Mouse (Mus musculus) myocyte (in vitro differentiated cells): ENCODE measurements around the gene Alox12. TPM values are rescaled to one million over a fixed set of nuclear protein-coding genes. Genes with fewer than 3 reads are reported as not detected.
A peak's percentile ranks its signal among the peaks of the same experiment; 100 is the strongest.

Source experiments
- H3K27me3 ChIP-seq: one replicate; pipeline ENCODE4 v1.6.1; 2011; ENCODE audit not compliant: control insufficient read depth, insufficient read depth, insufficient read length
- H3K36me3 ChIP-seq: one replicate; pipeline ENCODE4 v1.6.1; 2011; ENCODE audit not compliant: control insufficient read depth, insufficient read depth
- H3K4me2 ChIP-seq: one replicate; pipeline ENCODE4 v1.6.1; 2011; ENCODE audit warnings: low read depth, control low read depth
- H3K4me3 ChIP-seq: one replicate; pipeline ENCODE4 v1.5.1; 2011; ENCODE audit warnings: mild to moderate bottlenecking, control low read depth, moderate library complexity
- H3K79me2 ChIP-seq: one replicate; pipeline ENCODE4 v1.6.1; 2011; ENCODE audit not compliant: control insufficient read depth, insufficient read depth
- H3ac ChIP-seq: one replicate; pipeline ENCODE4 v1.6.1; 2011; ENCODE audit not compliant: control insufficient read depth, insufficient read length
- CEBPB ChIP-seq: IDR thresholded peaks from 2 replicates; pipeline ENCODE4 v1.6.1; 2011; ENCODE audit warnings: mild to moderate bottlenecking, moderate library complexity; ENCODE audit not compliant: poor library complexity, insufficient read depth, severe bottlenecking
- E2F4 ChIP-seq: IDR thresholded peaks from one replicate; pipeline ENCODE4 v1.6.1; 2011; ENCODE audit warnings: mild to moderate bottlenecking, control low read depth, moderate library complexity; ENCODE audit not compliant: insufficient read depth
- MAX ChIP-seq: IDR thresholded peaks from one replicate; pipeline ENCODE4 v1.6.1; 2011; ENCODE audit warnings: low read depth, mild to moderate bottlenecking, control low read depth
- MYOD1 ChIP-seq, 3 experiments: IDR thresholded peaks; one replicate each; pipeline ENCODE4 v1.6.1; 2011; ENCODE audit warnings: control low read depth in 2 of 3, low read depth in 2 of 3, mild to moderate bottlenecking in 2 of 3, moderate library complexity in 1 of 3; ENCODE audit not compliant: insufficient read length in 2 of 3, control insufficient read depth in 1 of 3
- MYOG ChIP-seq, 3 experiments: IDR thresholded peaks; one replicate each; pipeline ENCODE4 v1.6.1; 2011; ENCODE audit warnings: control low read depth in 2 of 3, low read depth in 2 of 3, mild to moderate bottlenecking in 2 of 3; ENCODE audit not compliant: insufficient read length in 2 of 3, control insufficient read depth in 1 of 3, insufficient read depth in 1 of 3
- POLR2A ChIP-seq: IDR thresholded peaks from one replicate; pipeline ENCODE4 v1.6.1; 2011; ENCODE audit warnings: low read depth, mild to moderate bottlenecking, control low read depth, moderate library complexity; ENCODE audit not compliant: insufficient read length
- POLR2AphosphoS2 ChIP-seq: IDR thresholded peaks from one replicate; pipeline ENCODE4 v1.6.1; 2011; ENCODE audit warnings: low read depth, control low read depth; ENCODE audit not compliant: insufficient read length
- REST ChIP-seq: IDR thresholded peaks from one replicate; pipeline ENCODE4 v1.6.1; 2011; ENCODE audit warnings: mild to moderate bottlenecking, control low read depth, moderate library complexity; ENCODE audit not compliant: insufficient read depth, insufficient read length
- SRF ChIP-seq: IDR thresholded peaks from one replicate; pipeline ENCODE4 v1.6.1; 2011; ENCODE audit warnings: low read depth; ENCODE audit not compliant: control insufficient read depth, insufficient read length
- TCF12 ChIP-seq: IDR thresholded peaks from one replicate; pipeline ENCODE4 v1.6.1; 2011; ENCODE audit warnings: mild to moderate bottlenecking, control low read depth; ENCODE audit not compliant: poor library complexity, insufficient read depth, severe bottlenecking
- TCF3 ChIP-seq: IDR thresholded peaks from one replicate; pipeline ENCODE4 v1.6.1; 2011; ENCODE audit warnings: low read depth, control low read depth; ENCODE audit not compliant: insufficient read length
- USF1 ChIP-seq: IDR thresholded peaks from one replicate; pipeline ENCODE4 v1.6.1; 2011; ENCODE audit warnings: low read depth, mild to moderate bottlenecking, control low read depth, moderate library complexity
- polyA plus RNA-seq: library from polyadenylated mRNA; unstranded; fragments of >200 nt; fragmentation: generic; extraction: Trizol; gene quantifications from one replicate; pipeline ENCODE4 v1.2.1, GENCODE M21; 2012; ENCODE audit warnings: missing spikeins

Gene Alox12
- polyA plus RNA-seq, 1 experiment, result 0.25 TPM

GRCm38 (mm10) chr11:70280441-70280840, 25.3 kb upstream of the Alox12 start:
- Histone ChIP-seq H3K36me3 (no peaks in the 10 kb centered on the region), H3ac (no peak overlapping the region), H3K27me3 (no peaks in the 10 kb centered on the region), H3K4me2 (no peak overlapping the region), H3K79me2 (no peaks in the 10 kb centered on the region), H3K4me3 (no peak overlapping the region)
- TF ChIP-seq MAX, result no peak
- no peak for TF ChIP-seq SRF
- TF ChIP-seq POLR2AphosphoS2, result no peak
- TF ChIP-seq USF1, result no peak
- TF ChIP-seq CEBPB, result no peak
- TF ChIP-seq REST, result no peak
- TF ChIP-seq TCF12, result no peak
- TF ChIP-seq MYOD1 (IDR thresholded peaks at IDR 0.05; ENCODE audit: control insufficient read depth in 1 of 3, insufficient read length in 2 of 3, low read depth in 2 of 3), result no peak
- no peak for TF ChIP-seq TCF3
- no peak for TF ChIP-seq E2F4
- TF ChIP-seq POLR2A, result no peak
- TF ChIP-seq MYOG (IDR thresholded peaks at IDR 0.05; ENCODE audit: control insufficient read depth in 1 of 3, insufficient read depth in 1 of 3, insufficient read length in 2 of 3, low read depth in 2 of 3), result no peak

DNA sequence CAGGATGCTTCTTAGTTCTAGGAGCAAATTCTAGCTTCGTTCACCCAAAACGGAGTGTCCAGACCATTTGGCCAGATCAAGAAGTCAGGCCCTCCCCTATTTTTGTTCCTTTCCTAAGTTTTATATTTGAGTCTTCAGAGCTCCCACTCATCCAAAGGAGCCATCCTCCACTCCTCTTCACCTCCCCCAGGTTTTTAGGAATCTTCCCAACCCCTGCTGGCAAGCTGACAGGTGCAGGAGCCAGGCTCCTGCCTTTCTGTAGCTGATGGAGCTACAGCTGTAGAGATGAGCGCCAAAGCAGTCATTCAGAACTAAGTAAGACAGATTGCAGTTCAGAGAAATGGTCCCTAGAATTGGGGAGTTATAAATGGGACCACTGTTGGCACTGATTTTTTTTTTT, 23.8 kb upstream of the Alox12 start:
- TF ChIP-seq POLR2A, result no peak
- H3ac ChIP-seq, result no peak overlapping the region
- H3K36me3 ChIP-seq, result no peaks in the 10 kb centered on the region
- no peaks in the 10 kb centered on the region for H3K27me3 ChIP-seq
- H3K4me2 ChIP-seq, result no peak overlapping the region
- H3K4me3 ChIP-seq, result no peak overlapping the region
- H3K79me2 ChIP-seq, result no peaks in the 10 kb centered on the region

DNA sequence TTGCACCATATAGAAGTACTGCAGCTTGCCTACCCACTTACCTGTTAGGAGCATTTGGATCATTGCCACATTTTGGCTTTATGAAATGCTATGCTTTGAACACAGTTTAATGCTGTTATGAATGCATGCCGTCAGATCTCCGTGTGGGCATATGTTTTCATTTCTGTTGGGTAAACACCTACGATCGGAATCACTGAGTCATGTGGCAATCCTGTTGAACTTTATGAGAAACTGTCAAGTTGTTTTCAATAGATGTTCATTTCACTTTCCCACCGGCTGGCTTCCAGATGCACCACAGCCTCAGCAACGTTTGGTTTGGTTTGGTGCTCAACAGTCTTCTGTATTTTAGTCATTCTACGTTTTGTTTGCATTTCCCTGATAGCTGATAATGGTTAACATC, 16.5 kb upstream of the Alox12 start:
- no peak overlapping the region for H3ac ChIP-seq
- TF ChIP-seq CEBPB (no peak), MYOG (IDR thresholded peaks at IDR 0.05; ENCODE audit: control insufficient read depth in 1 of 3, insufficient read depth in 1 of 3, insufficient read length in 2 of 3, low read depth in 2 of 3) (no peak), USF1 (no peak), E2F4 (no peak), MYOD1 (IDR thresholded peaks at IDR 0.05; ENCODE audit: control insufficient read depth in 1 of 3, insufficient read length in 2 of 3, low read depth in 2 of 3) (no peak), TCF3 (no peak), SRF (no peak), REST (no peak), POLR2A (no peak), MAX (no peak)
- no peaks in the 10 kb centered on the region for H3K79me2 ChIP-seq
- H3K36me3 ChIP-seq, result no peaks in the 10 kb centered on the region
- no peak overlapping the region for H3K4me2 ChIP-seq
- no peak overlapping the region for H3K4me3 ChIP-seq
- no peaks in the 10 kb centered on the region for H3K27me3 ChIP-seq

GRCm38 (mm10) chr11:70266405-70266804, 11.3 kb upstream of the Alox12 start:
- no peaks in the 10 kb centered on the region for H3K27me3 ChIP-seq
- H3ac ChIP-seq, result no peak overlapping the region
- H3K4me2 ChIP-seq, result peak overlapping the region; percentile 7
- H3K4me3 ChIP-seq, result no peak overlapping the region
- no peaks in the 10 kb centered on the region for H3K79me2 ChIP-seq
- no peaks in the 10 kb centered on the region for H3K36me3 ChIP-seq
- TF ChIP-seq MYOG (IDR thresholded peaks at IDR 0.05; ENCODE audit: control insufficient read depth in 1 of 3, insufficient read depth in 1 of 3, insufficient read length in 2 of 3, low read depth in 2 of 3), result no peak
- no peak for TF ChIP-seq POLR2A

DNA sequence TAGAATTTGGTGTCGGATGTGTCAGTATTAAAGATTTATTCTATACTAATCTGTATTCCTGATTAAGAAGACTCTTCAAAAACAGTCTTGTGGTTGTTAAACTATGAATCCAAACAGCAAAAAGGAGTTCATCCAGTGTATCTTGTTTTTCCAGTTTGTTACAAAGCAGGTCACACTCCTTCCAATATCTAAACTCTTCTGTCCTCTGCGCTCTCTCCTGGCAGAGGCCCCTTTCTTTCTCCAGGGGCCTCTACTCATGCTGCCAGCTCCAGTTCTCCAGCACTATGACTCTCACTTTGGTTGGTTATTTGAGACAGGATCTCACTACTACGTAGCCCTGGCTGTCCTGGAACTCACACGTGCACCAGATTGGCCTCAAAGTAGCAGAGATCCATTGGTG, 10.7 kb upstream of the Alox12 start:
- H3K4me3 ChIP-seq, result no peak overlapping the region
- H3ac ChIP-seq, result no peak overlapping the region
- TF ChIP-seq CEBPB (no peak), TCF3 (no peak), POLR2A (no peak), REST (no peak), E2F4 (no peak), SRF (no peak), TCF12 (no peak), USF1 (no peak), POLR2AphosphoS2 (no peak), MAX (no peak), MYOG (IDR thresholded peaks at IDR 0.05; ENCODE audit: control insufficient read depth in 1 of 3, insufficient read depth in 1 of 3, insufficient read length in 2 of 3, low read depth in 2 of 3) (no peak), MYOD1 (IDR thresholded peaks at IDR 0.05; ENCODE audit: control insufficient read depth in 1 of 3, insufficient read length in 2 of 3, low read depth in 2 of 3) (no peak)
- no peak overlapping the region for H3K4me2 ChIP-seq
- H3K79me2 ChIP-seq, result no peaks in the 10 kb centered on the region
- H3K27me3 ChIP-seq, result no peaks in the 10 kb centered on the region
- H3K36me3 ChIP-seq, result no peaks in the 10 kb centered on the region
